Mouse (Mus musculus) adrenal gland, postnatal 36 days (tissue): ENCODE measurements around the gene Zfp983. TPM values are rescaled to one million over a fixed set of nuclear protein-coding genes. Genes with fewer than 3 reads are reported as not detected.

ENCODE experiments used
- total RNA-seq, 2 experiments: library from RNA; stranded (reverse); gene quantifications; 2 replicates each; pipeline ENCODE4 v1.2.3; 2021

Zfp983 gene
- total RNA-seq, 2 experiments from 2014 or later = 7.1 to 8.1 TPM

Other genes with a start within 250 kb of the Zfp983 start
- gene Zfp54, start 227.4 kb upstream of the Zfp983 start, total RNA-seq = 1 to 10 TPM; 2.4 to 2.5 TPM
- 1 to 10 TPM; 7.3 TPM for gene Zfp51, start 200.2 kb upstream of the Zfp983 start, total RNA-seq
- 1 to 10 TPM; 3.5 to 3.9 TPM for gene Zfp53, start 161.6 kb upstream of the Zfp983 start, total RNA-seq
- 10 to 100 TPM; 29.6 to 33.9 TPM for gene Zfp52, start 115.1 kb upstream of the Zfp983 start, total RNA-seq
- 10 to 100 TPM; 10.6 to 14.2 TPM for gene Zfp948, start 83.6 kb upstream of the Zfp983 start, total RNA-seq
- 1 to 10 TPM in 1 of 2 experiments, not detected in 1; 2.9 TPM for gene Gm10226, start 41.2 kb downstream of the Zfp983 start, total RNA-seq
- gene Zfp760, start 57.1 kb downstream of the Zfp983 start, total RNA-seq = 1 to 10 TPM; 6.1 to 6.3 TPM
- 10 to 100 TPM in 1 of 2 experiments, 1 to 10 TPM in 1; 9.9 to 11.6 TPM for gene Zfp229, start 80.2 kb downstream of the Zfp983 start, total RNA-seq
- gene Zfp820, start 195.1 kb downstream of the Zfp983 start, total RNA-seq = 1 to 10 TPM; 1.5 to 2.7 TPM